Comparison of ENCODE assay signal across 8 mouse cellular contexts in the genomic region with DNA sequence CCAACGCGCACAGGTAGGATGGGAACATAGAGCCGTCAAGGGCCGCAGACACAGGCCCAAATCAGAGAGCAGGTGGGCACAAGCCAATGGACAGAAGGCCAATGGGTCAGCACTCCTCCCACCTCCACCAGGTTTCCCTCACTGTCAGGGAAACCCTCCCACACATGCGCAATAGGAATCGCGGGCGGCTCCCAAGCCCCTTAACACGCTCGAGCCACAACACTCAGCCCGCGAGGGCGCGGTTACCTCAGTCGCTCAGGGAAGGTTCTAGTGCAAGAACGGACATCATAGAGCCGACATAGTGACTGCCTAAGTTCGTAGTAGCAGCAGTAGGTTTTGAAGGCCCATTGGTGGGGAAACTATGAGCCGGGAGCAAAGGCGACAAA. TPM values are rescaled to one million over a fixed set of nuclear protein-coding genes. Genes with fewer than 3 reads are reported as not detected.
DNase-seq lines count a peak whose midpoint lies in the region; ATAC-seq lines count a peak whose summit lies in the region.

No protein-coding gene starts in this region.

- peak overlapping the region; percentile 92 for H3K4me2 ChIP-seq in lung, embryonic 16.5 days (ENCODE audit: low read depth, low read length)

- H3K27me3 ChIP-seq in hindbrain, embryonic 10.5 days (ENCODE audit: insufficient read depth, poor library complexity, severe bottlenecking) = no peaks in the 10 kb centered on the region
- no peaks in the 10 kb centered on the region for H3K27me3 ChIP-seq in lung, embryonic 16.5 days (ENCODE audit: control insufficient read depth, insufficient read depth, low read depth, low read length)

- peaks cover 22% of the 10 kb centered on the region for H3K36me3 ChIP-seq in hindbrain, embryonic 10.5 days
- H3K36me3 ChIP-seq in lung, embryonic 16.5 days (ENCODE audit: control insufficient read depth, insufficient read depth, low read length) = peaks cover 4% of the 10 kb centered on the region; the same call in 1 of the 2 replicates

- H3K9me3 ChIP-seq in hindbrain, embryonic 10.5 days = no peaks in the 10 kb centered on the region
- H3K9me3 ChIP-seq in lung, embryonic 16.5 days (ENCODE audit: control insufficient read depth, low read length) = no peaks in the 10 kb centered on the region

- DNase-seq in ZHBTc4 (ENCODE audit: low read depth, low spot score) = peak; percentile 91
- peak; percentile 89 for DNase-seq in cerebellum, adult 9-11 months
- peak; percentile 65 for DNase-seq in hindbrain, embryonic 10.5 days (ENCODE audit: low spot score)
- peak; percentile 74 for DNase-seq in layer of hippocampus, adult 9-11 months
- peak; percentile 82 for DNase-seq in retina, embryonic 14.5 days (ENCODE audit: low spot score)
- peak; percentile 69 for DNase-seq in urinary bladder, postnatal 25 days (ENCODE audit: low spot score)

- peaks cover 24% of the 10 kb centered on the region for H3K4me1 ChIP-seq in hindbrain, embryonic 10.5 days (replicated peaks)
- H3K4me1 ChIP-seq in lung, embryonic 16.5 days (replicated peaks; ENCODE audit: control insufficient read depth, insufficient read depth, low read length) = peaks cover 8% of the 10 kb centered on the region

- peak overlapping the region; percentile 90 for H3K4me3 ChIP-seq in hindbrain, embryonic 10.5 days
- peak overlapping the region; percentile 81 for H3K4me3 ChIP-seq in lung, embryonic 16.5 days (ENCODE audit: low read length)

- H3K9ac ChIP-seq in lung, embryonic 16.5 days (ENCODE audit: low read length) = peak overlapping the region; percentile 90

- H3K27ac ChIP-seq in hindbrain, embryonic 10.5 days = peak overlapping the region; percentile 92
- peak overlapping the region; percentile 97 for H3K27ac ChIP-seq in lung, embryonic 16.5 days (ENCODE audit: low read length)

- 1% methylated on average over 20 of the region's 20 CpGs for WGBS in hindbrain, embryonic 10.5 days
- under 1% methylated on average over 20 of the region's 20 CpGs for WGBS in lung, embryonic 16.5 days

- peak; percentile 53 for ATAC-seq in frontal cortex, adult (ENCODE audit: low TSS enrichment)
- ATAC-seq in lung, embryonic 16.5 days (ENCODE audit: low read depth) = peak; percentile 74

RNA-seq across cellular contexts. Expression of gene Slc35a5, which starts 0.4 kb away (rescaled TPM):
- 14.6 and 16.6 TPM in 2 replicates for polyA plus RNA-seq in hindbrain, embryonic 10.5 days (2016; fragmentation: Nextera tagmentation; extraction: Ambion mirVana)
- 21.1 and 21.6 TPM in 2 replicates for polyA plus RNA-seq in lung, embryonic 16.5 days (2015; fragmentation: Nextera tagmentation; extraction: Ambion mirVana)

RNA-seq across cellular contexts. Expression of gene Atg3, which starts 0.5 kb away (rescaled TPM):
- polyA plus RNA-seq in hindbrain, embryonic 10.5 days (2016; fragmentation: Nextera tagmentation; extraction: Ambion mirVana) = 36.5 and 36.9 TPM in 2 replicates
- 30.8 and 33.3 TPM in 2 replicates for polyA plus RNA-seq in lung, embryonic 16.5 days (2015; fragmentation: Nextera tagmentation; extraction: Ambion mirVana)

Comparison
In these comparisons a context has a peak if more than half of its experiments do, and no peak if none do; other contexts are left out.
1. Peak in every context shown above with its lines: DNase-seq, ATAC-seq, H3K4me3 ChIP-seq and H3K27ac ChIP-seq.